Mouse (Mus musculus): ENCODE data around the gene Mid1.

Gene Mid1

GRCm38 (mm10) chrX:169883536-169884272, 198.7 kb downstream of the Mid1 start:
- peak; percentile 9 for DNase-seq (ENCODE audit: low read depth)

- DNase-seq (ENCODE audit: low read depth): no peak
Measured at GRCm38 (mm10) chrX:169890541-169890940, 205.5 kb downstream of the Mid1 start.

GRCm38 (mm10) chrX:169892100-169892499, 207.1 kb downstream of the Mid1 start:
- DNase-seq (ENCODE audit: low read depth): no peak

GRCm38 (mm10) chrX:169892631-169893030, 207.6 kb downstream of the Mid1 start:
- DNase-seq (ENCODE audit: low read depth): peak; percentile 24

- DNase-seq (ENCODE audit: low read depth): no peak
Measured at GRCm38 (mm10) chrX:169899227-169899950, 214.4 kb downstream of the Mid1 start.

GRCm38 (mm10) chrX:169902860-169903259, 217.9 kb downstream of the Mid1 start:
- DNase-seq (ENCODE audit: low read depth): no peak

- DNase-seq (ENCODE audit: low read depth): no peak
Measured at GRCm38 (mm10) chrX:169903656-169904055, 218.7 kb downstream of the Mid1 start.

GRCm38 (mm10) chrX:169906054-169906508, 221.1 kb downstream of the Mid1 start:
- DNase-seq (ENCODE audit: low read depth): no peak

GRCm38 (mm10) chrX:169909898-169910297, 224.9 kb downstream of the Mid1 start:
- no peak for DNase-seq (ENCODE audit: low read depth)

GRCm38 (mm10) chrX:169915738-169916137, 230.7 kb downstream of the Mid1 start:
- no peak for DNase-seq (ENCODE audit: low read depth)

GRCm38 (mm10) chrX:169922541-169922940, 237.5 kb downstream of the Mid1 start:
- no peak for DNase-seq (ENCODE audit: low read depth)

GRCm38 (mm10) chrX:169923417-169923816, 238.4 kb downstream of the Mid1 start:
- DNase-seq (ENCODE audit: low read depth): peak; percentile 4

GRCm38 (mm10) chrX:169925600-169925999, 240.6 kb downstream of the Mid1 start:
- no peak for DNase-seq (ENCODE audit: low read depth)

GRCm38 (mm10) chrX:169927110-169927817, 242.3 kb downstream of the Mid1 start:
- no peak for DNase-seq (ENCODE audit: low read depth)

GRCm38 (mm10) chrX:169930868-169931267, 245.9 kb downstream of the Mid1 start:
- DNase-seq (ENCODE audit: low read depth): no peak

GRCm38 (mm10) chrX:169933228-169933627, 248.2 kb downstream of the Mid1 start:
- DNase-seq (ENCODE audit: low read depth): no peak

GRCm38 (mm10) chrX:169937119-169937719, 252.2 kb downstream of the Mid1 start:
- no peak for DNase-seq (ENCODE audit: low read depth)

GRCm38 (mm10) chrX:169940531-169940930, 255.5 kb downstream of the Mid1 start:
- DNase-seq (ENCODE audit: low read depth): no peak

- no peak for DNase-seq (ENCODE audit: low read depth)
Measured at GRCm38 (mm10) chrX:169950596-169950995, 265.6 kb downstream of the Mid1 start.

GRCm38 (mm10) chrX:169969337-169969736, 284.3 kb downstream of the Mid1 start:
- no peak for DNase-seq (ENCODE audit: low read depth)

GRCm38 (mm10) chrX:169969765-169970164, 284.8 kb downstream of the Mid1 start:
- peak; percentile 7 for DNase-seq (ENCODE audit: low read depth)

GRCm38 (mm10) chrX:169970546-169970945, 285.5 kb downstream of the Mid1 start:
- DNase-seq (ENCODE audit: low read depth): peak; percentile 9
